Mouse (Mus musculus) telencephalon, adult 2 months (tissue): ENCODE data around the gene Rrnad1.
A peak's percentile ranks its signal among the peaks of the same experiment; 100 is the strongest.

ENCODE experiments used
- DNase-seq: peaks from one replicate; pipeline ENCODE4 v3.0.0-alpha.2; 2011; ENCODE audit warnings: low read depth, low spot score

Rrnad1 gene

GRCm38 (mm10) chr3:87930078-87930795 lies at the start of gene Rrnad1, which contains the start of gene Isg20l2:
Rrnad1 (minus strand) TSS chr3:87930717.
Isg20l2 (plus strand) TSS chr3:87930314.
- peak; percentile 98 for DNase-seq

GRCm38 (mm10) chr3:87980085-87980484 lies 49.6 kb upstream of the Rrnad1 start:
- no peak for DNase-seq

- no peak for DNase-seq
Measured at GRCm38 (mm10) chr3:87979493-87979892, 49.0 kb upstream of the Rrnad1 start.

- DNase-seq = no peak
Measured at GRCm38 (mm10) chr3:87974381-87974987, 44.0 kb upstream of the Rrnad1 start.

- no peak for DNase-seq
Measured at GRCm38 (mm10) chr3:87973593-87974380, 43.3 kb upstream of the Rrnad1 start.

- no peak for DNase-seq
Measured at GRCm38 (mm10) chr3:87972776-87973175, 42.3 kb upstream of the Rrnad1 start.

- no peak for DNase-seq
Measured at GRCm38 (mm10) chr3:87972203-87972664, 41.7 kb upstream of the Rrnad1 start.

- DNase-seq = no peak
Measured at GRCm38 (mm10) chr3:87971489-87972202, 41.1 kb upstream of the Rrnad1 start.

- no peak for DNase-seq
Measured at GRCm38 (mm10) chr3:87970939-87971488, 40.5 kb upstream of the Rrnad1 start, which contains the start of gene Nes. Nes (plus strand) TSS chr3:87971078.

GRCm38 (mm10) chr3:87970184-87970938 lies 39.8 kb upstream of the Rrnad1 start:
- no peak for DNase-seq

GRCm38 (mm10) chr3:87960586-87961191 lies 30.2 kb upstream of the Rrnad1 start:
- DNase-seq = peak; percentile 59

GRCm38 (mm10) chr3:87960191-87960585 lies 29.7 kb upstream of the Rrnad1 start:
- no peak for DNase-seq

GRCm38 (mm10) chr3:87959371-87959770 lies 28.9 kb upstream of the Rrnad1 start:
- no peak for DNase-seq

GRCm38 (mm10) chr3:87958967-87959366 lies 28.4 kb upstream of the Rrnad1 start:
- no peak for DNase-seq

GRCm38 (mm10) chr3:87958476-87958875 lies 28.0 kb upstream of the Rrnad1 start:
- no peak for DNase-seq

GRCm38 (mm10) chr3:87958056-87958455 lies 27.5 kb upstream of the Rrnad1 start:
- no peak for DNase-seq

GRCm38 (mm10) chr3:87952440-87952839 lies 21.9 kb upstream of the Rrnad1 start:
- no peak for DNase-seq

- DNase-seq = no peak
Measured at GRCm38 (mm10) chr3:87951946-87952345, 21.4 kb upstream of the Rrnad1 start.

GRCm38 (mm10) chr3:87949955-87950515 lies 19.5 kb upstream of the Rrnad1 start:
- no peak for DNase-seq
